Mouse (Mus musculus) cortical plate, adult 2 months (tissue): Measurements from ENCODE around the gene Zfp706.

Experiments used
- CTCF ChIP-seq: fragments of 200-500 bp; IDR thresholded peaks from 2 replicates; pipeline ENCODE4 v1.5.1; 2011; ENCODE audit warnings: mild to moderate bottlenecking, control low read depth, low read length; ENCODE audit not compliant: insufficient read depth; ENCODE audit errors: extremely low read depth
- POLR2A ChIP-seq: fragments of 200-500 bp; IDR thresholded peaks from 2 replicates; pipeline ENCODE4 v1.6.1; 2011; ENCODE audit warnings: mild to moderate bottlenecking, low read length, control low read depth; ENCODE audit not compliant: insufficient read depth; ENCODE audit errors: extremely low read depth

DNA sequence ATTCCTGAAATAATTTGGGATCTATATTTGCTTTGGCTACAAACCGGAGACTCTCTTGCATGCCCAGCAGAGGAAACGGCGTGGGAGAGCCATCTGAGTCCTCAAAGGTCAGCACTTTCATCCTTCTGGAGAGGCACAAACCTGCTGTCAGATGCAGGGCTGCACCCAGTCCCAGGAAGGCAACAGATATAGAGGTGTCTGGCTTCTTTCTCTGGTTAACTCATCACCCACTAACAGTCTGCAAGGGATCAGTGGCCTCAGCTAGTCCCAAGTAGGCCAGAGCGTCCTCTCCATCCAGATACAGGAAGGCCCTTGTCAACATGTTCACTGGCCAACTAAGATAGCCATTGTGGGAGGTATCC lies 46.7 kb downstream of the Zfp706 start:
- TF ChIP-seq CTCF (no peak), POLR2A (no peak)
